Mouse (Mus musculus) layer of hippocampus, adult 18-20 months (tissue): ENCODE measurements at regions not wholly inside any gene's neighbourhood (a gene's known extent, or its start where the extent isn't known, plus 50 kb on each side); places are given as distances from the start of the nearest gene placed in this dataset.

ENCODE experiments used
- DNase-seq, 2 experiments: peaks; one replicate each; pipeline ENCODE4 v3.0.0; 2022; ENCODE audit warnings: low spot score in 2 of 2

DNA sequence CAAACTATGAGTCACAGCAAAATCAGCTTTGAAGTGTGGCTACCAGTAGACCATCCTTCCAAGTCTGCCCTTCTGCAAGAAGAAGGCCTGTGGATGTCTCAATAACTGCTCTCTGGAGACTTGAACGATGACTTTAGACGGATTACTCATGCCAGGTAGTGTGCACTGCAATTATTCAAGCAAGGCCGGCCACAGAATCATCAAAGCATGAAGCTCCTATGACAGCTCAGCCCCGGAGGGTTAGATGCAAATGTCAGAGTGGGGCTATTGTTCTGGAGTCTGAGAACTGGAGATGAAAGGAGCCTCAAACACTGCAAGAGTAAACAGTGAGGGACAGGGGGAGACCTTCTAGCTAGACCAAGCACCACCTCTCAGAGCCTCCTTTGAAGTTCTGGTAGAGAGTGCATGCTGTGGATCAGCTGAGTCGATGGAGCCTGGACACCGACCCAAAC is 173.8 kb upstream of the Dmrta1 start:
- no peak for DNase-seq

DNA sequence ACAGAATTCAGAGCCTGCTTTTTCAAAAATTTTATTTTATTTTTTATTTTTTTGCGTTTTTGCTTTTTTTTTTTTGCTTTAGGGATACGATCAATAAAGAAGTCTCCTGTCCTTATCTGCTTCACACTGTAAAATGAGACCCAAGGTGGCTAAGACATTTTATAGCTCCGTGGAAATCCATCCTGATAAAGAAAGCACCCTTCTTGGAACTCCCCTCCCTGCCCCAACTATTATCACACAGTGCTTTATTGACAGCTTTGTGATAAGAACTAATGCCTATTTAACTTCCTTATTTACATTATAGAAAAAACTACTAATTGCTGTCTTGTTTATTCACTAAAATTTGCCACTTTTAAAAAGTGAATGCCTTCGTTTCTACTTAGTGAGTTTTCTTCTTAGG is 179.0 kb upstream of the Dmrta1 start:
- DNase-seq, result no peak

DNA sequence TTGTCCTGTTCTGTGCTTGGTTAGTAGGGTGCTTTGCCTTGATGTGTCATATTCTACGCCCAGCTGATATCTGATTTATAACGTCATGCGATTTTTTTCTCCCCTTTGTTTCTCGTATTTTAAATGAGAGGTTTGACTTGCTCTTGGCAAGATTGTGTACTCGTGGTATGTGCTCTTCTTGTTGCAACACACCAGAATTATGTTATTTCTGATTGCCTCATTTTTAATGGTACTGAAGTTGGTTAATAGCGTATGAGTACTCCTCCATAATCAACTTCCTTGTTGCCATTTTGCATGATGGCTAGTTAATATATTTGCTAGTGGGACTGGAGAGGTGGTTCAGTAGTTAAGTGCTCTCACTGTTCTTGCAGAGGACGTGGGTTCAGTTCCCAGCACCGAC is 180.1 kb upstream of the Cdkn2b start:
- no peak for DNase-seq

DNA sequence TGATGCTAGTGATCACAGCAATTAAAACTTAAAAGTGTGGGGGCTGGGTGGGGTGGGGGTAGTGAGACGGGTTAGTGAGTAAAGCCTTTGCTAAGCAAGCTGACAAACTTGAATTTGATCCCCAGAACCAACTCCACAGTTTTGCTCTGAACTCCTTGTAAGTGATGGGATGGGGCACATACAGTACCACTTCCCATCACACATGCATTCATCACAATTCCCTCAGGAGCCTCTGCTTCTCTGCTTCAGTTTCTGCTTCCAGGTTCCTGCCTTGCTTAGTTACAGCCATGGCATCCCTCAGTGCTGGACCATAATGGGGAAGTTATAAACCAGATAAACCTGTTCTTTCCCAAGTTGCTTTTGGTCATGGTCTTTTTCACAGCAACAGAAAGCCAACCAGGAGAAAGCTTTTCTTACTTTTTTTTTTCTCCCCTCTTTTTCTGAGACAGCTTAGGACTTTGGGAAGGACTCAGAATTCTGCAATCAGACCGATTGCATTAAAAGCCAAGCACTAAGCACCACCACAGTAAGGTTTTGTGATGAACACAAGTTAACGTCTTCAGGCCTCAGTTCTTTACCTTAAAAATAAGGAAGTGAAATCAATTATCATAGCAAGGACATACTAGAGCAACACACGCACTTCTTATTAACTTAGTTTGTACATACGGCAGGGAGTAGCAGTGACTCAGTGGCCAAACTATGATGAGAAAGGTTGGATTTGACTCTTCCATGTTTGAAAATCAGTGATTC is 176.8 kb upstream of the Cdkn2b start:
- no peak for DNase-seq

DNA sequence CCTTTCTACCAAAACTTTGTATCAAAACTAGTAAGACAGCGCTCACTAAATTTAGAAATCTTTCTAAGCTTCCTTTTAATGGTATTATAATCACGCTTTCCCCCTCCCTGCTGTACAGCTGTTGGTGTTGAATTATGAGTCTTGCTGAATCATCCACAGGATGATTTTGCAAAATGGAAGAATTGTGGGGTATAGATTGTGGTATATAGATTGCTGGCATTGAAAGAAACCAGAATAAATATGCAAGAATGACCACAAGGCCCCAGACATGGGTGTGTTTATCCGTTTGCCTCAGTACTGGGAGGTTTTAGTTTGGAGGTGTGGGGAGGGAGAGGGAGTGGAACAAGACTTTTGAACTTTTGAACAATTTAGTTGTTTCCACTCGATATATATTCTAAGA is 176.1 kb upstream of the Cdkn2b start:
- DNase-seq, result no peak

DNA sequence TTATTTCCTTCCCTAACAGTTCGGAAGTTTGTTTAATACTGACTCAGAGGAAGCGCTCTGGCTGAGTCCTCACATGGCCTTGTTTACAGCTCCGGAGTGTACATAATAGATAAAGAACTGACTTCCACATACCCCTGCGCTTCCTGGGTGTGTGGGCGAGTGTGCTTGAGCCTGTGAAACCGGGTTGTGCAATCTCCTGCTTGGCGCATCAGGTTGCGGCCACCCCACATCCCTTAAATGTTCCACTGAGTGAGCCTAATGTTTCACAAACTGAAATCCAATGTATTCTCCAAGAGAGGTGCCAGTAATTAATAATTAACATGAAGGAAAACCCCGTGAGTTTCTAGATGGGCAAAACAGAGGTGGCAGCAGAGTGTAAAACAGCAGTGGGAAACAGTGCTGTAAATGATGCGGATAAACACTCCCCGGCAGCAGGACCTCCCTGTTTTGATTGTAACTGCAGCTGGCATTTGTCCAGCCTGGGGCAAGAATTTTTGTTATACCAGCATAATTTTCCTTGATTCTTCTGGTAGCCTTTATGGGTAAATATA is 175.2 kb upstream of the Cdkn2b start:
- DNase-seq, result peak; percentile 1 to 57

DNA sequence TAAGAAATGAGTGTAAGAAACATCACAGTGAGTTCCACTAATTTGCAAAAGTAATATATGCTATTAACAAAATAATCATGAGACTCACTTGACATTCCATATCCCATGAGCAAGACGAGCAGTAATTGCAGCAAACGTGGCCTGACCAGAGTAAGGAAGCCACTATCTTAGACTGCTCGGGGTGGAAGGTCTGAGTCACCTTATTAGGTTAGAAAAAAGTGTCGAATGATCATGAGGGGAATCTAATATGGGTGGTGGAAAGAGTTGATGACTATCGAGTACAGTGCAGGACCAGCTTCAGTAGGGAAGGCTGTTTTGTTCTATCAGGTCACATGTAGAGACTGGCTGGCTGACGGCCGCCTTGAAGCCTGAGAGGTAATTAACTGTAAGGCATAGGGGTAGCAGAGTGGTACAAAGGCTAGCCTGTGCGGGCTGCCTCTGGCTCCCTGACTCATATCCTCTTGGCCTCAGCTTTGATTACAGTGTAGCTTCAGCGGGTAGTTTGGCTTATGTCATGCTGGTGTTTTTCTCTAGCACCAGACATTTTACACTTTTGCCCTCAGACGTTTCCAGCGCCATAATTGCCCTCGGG is 167.9 kb upstream of the Cdkn2b start:
- no peak for DNase-seq

DNA sequence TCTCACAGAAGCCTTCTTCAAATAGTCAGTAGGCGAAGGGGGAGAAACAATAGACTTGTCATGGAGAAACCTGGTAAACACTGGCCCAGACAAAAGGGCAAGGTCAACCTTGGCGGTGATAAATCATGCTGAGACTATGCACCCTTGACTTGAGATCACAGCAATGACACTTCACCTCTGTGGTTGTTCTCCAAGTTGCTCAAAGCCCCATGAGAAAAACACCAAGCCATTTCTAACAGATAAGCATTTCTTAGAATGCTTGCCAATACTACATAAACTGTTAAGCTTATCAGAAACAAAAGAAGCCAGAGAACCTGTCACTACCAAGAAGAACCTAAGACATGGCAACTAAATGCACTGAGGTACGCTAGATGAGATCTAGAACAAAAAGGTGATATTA is 165.0 kb upstream of the Cdkn2b start:
- no peak for DNase-seq

DNA sequence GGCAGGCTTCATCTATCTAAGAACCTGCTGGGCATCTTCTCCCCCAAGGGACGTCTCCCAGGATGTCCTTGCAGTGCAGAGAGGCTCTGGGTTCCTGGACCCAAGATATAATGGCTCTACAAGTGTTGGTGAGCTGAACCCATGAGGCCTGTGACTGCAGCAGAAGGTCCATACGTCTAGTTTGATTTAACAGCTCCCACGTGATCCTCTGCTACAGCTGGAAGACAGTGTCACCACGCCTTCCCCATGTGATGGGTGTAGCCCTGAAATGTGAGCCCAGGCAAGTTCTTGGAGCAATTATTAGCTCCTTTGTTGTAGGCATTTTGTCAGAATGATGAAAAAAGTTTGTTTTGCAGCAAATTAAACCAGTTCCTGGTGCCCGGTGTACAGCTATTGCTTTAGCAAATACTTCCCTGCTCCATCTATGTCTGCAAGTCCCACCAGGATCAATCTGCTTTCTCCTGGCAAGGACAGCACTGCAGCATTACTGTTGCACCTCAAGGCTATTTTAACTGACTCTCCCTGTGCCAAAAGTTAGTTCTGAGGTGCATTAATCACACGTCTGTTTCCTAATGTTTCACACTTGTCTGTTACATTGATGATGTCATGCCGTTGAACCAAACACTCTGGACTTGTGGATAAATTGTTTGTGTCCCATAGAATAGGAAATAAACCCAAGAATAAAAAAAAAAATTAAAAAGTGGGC is 164.2 kb upstream of the Cdkn2b start:
- DNase-seq, result no peak

DNA sequence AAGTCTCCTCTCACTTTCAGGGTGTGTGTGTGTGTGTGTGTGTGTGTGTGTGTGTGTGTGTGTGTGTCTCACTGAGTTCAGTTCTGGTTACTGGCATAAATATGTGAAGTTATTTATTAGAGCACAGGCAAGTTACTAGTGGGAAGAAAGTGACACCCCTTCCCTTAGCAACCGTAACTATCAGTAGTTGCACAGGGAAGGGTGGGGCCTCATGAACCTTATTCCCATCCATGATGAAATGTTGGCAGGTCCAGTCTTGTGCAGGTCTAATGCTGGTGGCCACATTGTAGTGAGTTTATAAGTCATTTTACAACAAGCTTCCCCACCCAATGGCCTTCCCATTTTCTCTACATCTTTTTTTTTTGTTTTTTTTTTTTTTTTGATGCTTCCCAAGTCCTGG is 160.6 kb upstream of the Cdkn2b start:
- no peak for DNase-seq

DNA sequence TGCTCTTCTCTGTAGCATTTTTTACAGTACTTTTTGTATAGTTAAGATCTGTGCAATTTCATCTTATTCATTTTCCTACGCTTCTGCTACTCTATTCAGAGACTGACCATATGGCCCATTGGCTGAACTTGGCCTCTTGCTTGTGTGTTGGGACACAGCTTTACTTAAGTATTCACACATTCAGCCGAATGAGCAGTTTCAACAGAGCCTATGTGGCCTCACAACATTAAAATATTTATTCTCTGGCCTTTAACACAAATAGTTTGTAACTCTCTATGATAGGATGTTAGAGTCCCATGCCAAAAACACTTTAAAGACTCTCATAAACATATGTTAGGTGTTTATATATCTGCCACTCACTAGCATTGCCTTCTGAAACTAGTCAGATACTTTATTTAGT is 159.9 kb upstream of the Cdkn2b start:
- no peak for DNase-seq

DNA sequence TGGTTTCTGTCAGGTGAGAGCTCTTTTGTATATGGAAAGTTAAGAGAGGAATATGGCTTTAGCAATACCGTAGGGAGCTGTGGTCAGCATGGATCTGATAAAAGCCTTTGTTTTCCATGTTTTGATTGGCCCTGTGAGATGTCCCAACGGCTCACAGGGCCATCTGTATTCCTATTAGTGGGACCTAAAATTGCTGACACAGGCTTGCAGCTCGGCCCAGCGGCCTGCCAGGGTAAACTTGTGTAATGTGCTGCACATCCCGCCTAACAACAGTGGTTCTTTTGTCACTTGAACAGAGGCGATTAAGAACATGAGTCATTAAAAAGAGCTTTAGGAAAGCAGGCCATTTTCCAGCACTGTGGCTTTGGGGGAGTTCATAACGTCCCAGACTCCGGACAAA is 159.0 kb upstream of the Cdkn2b start:
- peak in 1 of 2 experiments; percentile 15 for DNase-seq

DNA sequence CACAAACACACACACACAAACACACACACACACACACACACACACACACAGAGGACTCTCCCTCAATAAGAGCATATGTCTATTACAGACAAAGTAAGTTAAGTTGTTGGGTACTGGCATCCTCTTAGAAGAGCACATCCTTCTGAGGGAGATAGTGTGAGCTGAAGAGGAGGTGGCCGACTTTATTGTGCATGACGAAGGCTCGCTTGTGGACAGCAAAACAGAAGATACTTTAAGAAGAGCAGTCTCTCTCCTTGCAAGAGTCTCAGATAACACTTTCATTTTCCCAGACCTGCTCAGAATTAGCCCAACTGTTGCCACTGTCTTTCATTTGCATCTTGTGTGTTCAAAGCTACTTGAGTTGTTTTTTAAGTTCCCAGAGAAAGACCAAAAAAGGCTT is 158.6 kb upstream of the Cdkn2b start:
- no peak for DNase-seq

DNA sequence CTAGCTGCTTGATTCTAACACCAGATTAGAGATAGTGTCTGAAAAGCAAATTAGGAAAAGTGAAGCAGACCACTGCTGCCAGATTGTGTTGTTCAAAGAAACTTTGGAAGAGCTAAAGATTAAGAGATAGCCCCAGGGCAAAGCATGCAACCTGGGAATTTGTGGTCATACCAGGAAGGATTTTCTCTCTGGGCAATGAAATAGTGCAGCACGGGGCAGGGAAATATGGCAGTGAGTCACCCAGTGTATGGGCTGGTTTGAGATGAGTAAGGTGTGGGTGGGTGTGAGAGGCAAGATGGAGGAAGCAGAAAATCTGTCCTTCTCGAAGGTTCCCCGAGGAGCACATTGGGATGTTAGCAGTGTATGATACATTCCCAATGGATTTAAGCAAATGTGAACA is 155.9 kb upstream of the Cdkn2b start:
- DNase-seq, result no peak

DNA sequence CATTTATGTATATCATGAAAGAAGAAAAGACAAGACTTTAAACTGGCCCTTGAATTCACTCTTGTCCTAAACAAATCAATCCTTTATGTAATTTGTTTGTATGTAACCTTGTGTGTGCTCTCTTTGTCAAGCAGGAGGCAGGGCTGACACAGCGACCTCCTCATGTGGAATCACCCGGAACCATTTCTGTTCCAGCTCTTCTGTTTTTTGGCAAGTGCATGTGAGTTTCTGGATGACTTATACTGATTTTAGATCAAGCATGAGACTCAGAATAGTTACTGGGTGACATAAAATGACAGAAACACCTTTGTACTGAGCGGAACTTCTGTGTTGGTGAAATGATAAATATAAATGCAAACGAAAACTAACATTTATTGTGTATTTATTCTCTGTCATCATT is 152.3 kb upstream of the Cdkn2b start:
- DNase-seq, result no peak

DNA sequence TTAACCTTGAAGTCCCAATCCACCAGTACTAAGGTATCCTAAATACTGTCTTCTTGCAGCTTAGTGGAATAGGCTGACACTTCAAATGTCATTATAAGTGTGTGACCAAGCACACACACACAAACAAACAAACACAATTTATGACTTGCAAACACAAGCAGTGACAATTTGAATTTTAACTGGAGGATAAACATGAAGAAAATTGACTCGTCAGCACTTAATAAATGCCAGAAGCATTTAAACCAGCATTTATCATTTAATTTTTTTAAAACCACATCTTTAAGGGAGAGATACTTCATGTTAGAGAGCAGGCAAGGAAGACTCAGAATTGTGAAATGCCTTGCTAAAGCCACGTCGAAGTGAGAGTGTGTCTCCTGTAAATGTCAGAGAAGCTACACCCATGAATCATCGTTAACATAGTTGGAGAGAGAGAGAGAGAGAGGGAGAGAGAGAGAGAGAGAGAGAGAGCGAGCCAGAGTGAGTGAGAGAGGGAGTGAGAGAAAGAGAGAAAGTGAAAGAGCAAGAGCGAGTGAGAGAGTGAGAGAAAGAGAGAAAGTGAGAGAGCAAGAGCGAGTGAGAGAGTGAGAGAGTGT is 149.4 kb upstream of the Cdkn2b start:
- DNase-seq, result no peak

DNA sequence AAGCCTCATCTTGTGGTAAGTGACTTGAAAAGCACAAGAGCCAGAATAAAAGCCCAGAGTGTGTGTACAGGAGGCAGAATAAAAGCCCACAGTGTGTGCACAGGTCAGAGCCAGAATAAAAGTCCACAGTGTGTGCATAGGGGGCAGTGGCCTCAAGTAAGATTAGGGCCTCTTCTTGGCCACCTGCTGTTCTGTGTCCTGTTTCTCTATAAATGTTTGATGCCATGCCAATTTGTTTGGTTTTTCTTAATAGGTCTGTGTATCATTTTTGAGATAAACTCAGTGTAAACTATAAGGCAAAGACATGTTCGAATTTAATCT is 148.5 kb upstream of the Cdkn2b start:
- no peak for DNase-seq

DNA sequence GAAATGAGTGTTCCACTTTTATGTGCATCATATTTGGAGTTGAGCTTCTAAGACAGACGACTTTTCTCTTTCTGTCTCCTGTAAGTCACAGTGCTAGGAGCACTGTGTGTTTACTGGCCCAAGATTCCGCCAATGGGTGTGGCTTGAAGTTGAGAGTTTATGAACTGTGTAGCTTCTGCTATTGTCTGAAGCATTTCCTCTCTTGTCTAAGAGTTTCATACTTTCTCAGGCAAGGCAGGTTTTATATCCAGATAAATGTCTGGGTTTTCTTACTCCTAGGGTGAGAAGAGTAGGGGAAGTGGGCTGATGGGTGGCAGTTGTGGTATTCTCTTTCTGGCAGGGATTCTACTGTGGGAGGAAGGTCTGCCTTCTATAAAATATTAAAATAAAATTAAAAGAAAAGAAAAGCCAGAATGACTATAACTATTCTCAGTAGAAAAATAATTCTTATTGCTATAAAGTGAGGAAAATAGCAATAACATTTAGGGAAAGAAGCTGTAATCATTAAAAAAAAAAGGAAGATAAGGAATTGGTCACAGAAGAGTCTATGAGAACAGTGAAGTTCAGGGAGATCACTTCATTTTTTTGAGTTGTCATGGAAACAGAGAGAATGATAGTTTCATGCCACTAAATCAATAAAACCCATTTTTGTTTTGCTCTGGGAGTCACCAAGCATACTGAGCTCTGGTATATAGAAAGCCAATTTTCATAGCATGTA is 147.9 kb upstream of the Cdkn2b start:
- DNase-seq, result no peak

DNA sequence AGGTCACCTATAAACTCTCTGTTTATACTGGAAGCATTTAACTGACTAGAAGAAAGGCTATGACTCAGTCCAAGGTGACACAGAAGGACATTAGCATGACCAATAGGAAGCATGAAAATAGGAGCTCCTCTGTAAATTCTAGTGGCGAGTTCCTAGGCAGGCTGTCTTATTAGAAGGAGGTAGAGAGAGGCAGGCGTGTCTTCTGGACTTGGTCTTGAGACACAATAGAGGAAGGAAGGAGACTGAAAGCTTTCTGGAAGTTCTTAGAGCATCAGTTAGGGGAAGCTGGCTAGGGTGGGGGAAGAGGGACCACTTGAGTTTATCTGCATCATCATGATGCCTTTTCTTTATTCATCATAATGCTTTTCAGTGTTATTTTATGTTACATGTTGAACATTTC is 147.0 kb upstream of the Cdkn2b start:
- no peak for DNase-seq

DNA sequence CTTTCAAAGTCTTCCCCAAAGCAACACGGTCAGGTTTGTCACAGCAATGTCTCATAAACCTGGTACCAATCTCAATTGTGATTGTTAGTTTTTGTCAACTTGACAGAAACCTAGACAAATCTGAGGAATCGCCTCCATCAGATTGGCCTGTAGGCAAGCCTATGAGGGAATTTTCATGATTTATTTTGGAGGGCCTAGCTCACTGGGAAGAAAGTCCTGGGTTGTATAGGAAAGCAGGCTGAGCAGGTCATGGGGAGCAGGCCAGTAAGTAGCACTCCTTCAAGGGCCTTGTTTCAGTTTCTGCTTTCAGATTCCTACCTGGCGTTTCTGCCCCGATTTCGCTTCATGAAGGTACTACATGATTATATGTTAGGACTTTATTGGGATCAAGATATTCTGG is 144.1 kb upstream of the Cdkn2b start:
- no peak for DNase-seq

DNA sequence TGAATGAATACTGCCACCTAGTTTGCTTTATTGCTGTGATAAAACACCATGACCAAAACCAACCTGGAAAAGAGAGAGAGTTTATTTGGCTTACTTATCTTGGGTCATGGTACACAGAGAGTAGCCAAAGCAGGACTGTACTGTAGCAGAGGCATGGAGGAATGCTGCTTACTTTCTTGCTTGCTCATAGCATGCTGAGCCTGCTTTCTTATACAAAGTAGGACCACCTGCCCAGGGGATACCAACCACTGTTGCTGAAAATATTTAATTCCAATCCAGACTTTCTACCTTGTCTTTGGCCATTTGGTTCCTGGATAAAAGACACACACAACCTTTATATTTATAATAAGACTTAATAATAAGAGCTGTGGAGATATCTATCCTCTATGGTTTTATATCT is 142.2 kb upstream of the Cdkn2b start:
- no peak for DNase-seq

DNA sequence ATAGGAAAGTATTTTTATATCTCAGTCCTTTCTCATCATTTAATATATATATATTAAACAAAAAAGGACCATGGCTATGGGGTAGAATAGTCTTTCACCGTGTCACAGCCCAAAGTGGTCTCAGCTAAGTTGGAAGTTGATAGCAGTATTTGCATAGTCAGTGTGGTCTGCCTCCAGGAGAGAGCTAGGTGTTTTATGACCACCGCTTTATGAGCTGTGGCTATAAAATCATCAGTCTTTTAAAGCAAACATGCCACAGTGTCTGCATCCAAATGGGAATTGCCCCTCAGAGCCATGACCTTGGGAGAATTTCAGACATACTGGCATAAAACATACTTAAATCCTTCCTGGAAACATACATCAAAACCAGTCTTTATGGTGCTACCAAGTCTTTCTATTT is 140.9 kb upstream of the Cdkn2b start:
- DNase-seq, result no peak
